Mouse (Mus musculus) retina, postnatal 7 days (tissue): ENCODE measurements around the gene Gm10639.
"Not testable (repeated sequence)": the region's sequence is repeated elsewhere in the genome, so short reads cannot be mapped to it uniquely, and the experiment has no call there.

Experiments
- DNase-seq: peaks from one replicate; pipeline ENCODE4 v3.0.0-alpha.2; 2012; ENCODE audit warnings: low read depth, low spot score

Gm10639 gene

GRCm38 (mm10) chr9:78347004-78347403, 57.3 kb downstream of the Gm10639 start:
- DNase-seq: no peak

DNA sequence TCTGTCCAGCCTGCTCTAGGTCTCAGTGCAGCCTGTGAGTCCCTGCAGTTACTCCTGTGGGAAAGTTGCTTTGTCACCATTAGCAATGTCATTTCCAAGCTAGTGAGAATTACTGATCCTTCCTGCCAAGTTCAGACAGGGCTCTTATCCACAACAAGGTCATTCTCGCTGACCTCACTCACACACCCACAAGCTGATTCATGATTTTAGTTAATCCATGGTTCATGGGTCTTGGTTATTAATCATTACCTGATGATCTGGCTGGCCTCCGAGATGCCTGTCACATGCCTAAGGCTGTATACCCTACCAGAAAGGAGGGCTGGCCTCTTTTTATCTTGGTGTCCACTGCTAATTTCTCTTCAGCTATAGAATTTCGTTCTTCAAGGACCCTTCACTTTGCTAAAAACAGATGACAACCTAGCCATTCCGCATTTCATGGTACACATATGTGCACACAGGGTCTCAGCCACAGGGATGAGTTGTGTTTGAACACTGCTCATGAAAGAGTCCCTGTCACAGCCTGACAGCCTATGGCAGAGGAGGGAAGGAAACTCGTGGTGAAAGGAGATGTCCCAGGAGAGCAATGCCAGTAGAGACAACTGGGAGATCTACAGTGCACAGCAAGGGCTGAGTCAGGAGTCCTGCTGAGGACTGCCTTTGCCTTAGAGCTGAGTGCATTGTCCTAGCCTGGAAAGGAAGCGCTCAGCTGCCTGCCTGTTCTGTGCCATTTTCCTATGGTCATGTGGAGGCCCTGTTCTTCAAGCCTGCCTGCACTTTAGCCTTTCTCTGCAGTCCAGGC, 58.7 kb downstream of the Gm10639 start:
- not testable (repeated sequence) for DNase-seq

- not testable (repeated sequence) for DNase-seq
Observed at GRCm38 (mm10) chr9:78349141-78349540, 59.4 kb downstream of the Gm10639 start.

DNA sequence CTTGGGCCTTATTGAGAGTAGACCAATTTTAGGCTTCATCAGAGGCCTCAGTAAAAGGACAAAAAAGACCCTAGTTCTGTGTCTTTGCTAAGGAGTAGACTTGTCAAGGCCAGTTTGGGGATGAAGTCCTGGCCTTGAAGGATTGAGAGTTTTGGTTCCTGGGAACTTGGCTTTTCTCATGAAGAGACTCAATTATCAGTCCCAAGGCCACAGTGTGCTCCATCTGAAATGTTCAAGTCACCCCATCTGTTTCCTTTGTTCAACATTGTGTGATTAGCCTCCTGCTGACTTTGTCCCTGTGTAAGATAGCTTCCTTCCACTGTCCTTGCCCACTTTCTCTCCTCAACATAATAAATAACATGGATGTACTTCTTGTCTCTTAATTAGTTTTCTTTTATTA, 60.3 kb downstream of the Gm10639 start:
- DNase-seq: not testable (repeated sequence)

DNA sequence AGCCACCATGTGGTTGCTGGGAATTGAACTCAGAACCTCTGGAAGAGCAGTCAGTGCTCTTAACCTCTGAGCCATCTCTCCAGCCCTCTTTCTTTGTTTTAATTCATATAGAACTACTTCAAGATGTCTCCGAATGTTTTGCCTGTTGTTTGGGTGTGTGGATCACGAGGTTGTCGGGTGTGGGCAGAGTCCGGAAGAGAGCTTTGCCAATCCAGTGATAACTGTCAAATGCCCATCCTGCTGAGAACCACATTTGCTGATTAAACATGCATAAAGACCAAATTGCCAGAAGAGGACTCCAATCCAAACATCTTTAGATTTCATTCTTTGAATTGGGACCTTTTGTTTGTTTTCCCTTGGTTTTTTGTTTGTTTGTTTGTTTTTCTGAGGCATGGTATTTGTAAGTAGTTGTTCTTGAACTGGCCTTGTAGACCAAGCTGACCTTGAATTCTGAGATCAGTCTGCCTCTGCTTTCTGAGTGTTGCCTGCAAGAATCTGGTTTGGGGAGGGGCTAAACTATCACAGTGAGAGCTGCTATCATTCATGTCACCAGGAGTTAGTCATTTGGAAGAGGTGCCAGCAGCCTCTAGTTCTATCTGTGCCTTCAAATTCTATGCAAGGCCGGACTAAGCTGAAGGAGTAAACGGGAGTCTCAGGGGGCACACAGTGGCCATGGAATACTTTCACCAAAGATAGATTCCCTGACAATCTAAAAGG, 61.9 kb downstream of the Gm10639 start:
- DNase-seq: no peak
